Mouse (Mus musculus): Measurements from ENCODE around the gene Atg10. TPM values are rescaled to one million over a fixed set of nuclear protein-coding genes. Genes with fewer than 3 reads are reported as not detected.

The Atg10 gene
- total RNA-seq, 4 experiments from 2014 or later = 13.8 to 18.1 (median 15.1) TPM

DNA sequence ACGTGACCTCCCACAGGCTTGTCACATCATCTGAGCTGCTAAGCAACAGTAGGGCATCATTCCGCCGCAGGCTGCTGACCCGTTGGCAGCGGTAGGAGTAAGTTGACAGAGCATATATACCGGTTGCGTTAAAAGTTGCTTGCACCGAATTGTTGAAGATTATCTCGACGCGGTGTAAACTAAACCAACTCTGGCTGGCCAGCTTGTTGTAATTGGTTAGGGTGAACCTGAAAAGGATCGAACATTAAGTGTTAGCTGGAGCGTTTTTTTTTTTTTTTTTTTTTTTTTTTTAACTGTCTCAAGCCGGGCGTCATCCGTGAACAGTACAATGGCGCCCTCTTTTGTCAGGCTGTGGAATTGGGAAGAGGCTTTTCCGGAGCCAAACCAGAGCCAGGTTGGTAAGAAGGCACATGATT, 337.2 kb downstream of the Atg10 start:
- peak; percentile 41 to 79 for DNase-seq (ENCODE audit: low spot score in 2 of 2)

DNA sequence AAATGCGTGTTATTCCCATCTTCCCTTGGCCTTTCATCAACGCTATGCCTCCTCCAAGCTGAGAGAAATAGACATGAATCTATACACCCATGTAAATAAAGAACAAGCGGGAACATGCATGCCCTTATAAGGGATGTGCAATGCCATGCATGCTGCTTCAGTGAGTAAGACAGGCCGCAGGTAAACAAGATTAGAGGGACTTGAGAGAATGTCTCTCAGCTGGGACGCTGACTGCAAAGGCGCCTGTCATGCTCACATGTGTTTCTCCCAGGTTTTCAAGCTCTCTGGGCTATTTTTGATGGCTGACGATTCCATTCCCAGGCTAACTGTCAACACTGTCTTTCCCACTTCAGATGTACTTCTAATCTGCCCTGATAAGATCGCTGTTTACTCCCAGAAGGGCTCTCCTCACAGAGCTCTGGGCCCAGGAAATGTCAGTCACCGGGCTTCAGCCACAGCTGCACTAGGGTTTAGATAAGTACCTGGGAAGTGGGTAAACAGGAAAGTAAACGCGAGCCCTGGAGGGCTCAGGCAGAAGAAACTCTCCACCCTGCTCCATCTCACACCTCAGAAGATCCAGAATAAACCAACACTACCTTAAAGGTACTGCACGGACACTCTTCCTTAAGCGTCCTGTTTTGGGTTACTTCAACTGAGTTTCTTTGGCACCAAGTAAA, 337.8 kb downstream of the Atg10 start:
- no peak for DNase-seq (ENCODE audit: low spot score in 2 of 2)

Other genes starting within 250 kb of the Atg10 start
- 100 to 1,000 TPM; 127 to 141 (median 133) TPM for gene Ssbp2, start 236.3 kb upstream of the Atg10 start, total RNA-seq (2022)